Mouse (Mus musculus): ENCODE data around the gene Zic2.
"Not testable (repeated sequence)": the region's sequence is repeated elsewhere in the genome, so short reads cannot be mapped to it uniquely, and the experiment has no call there.

The Zic2 gene

GRCm38 (mm10) chr14:122461966-122462365 lies 13.3 kb upstream of the Zic2 start:
- no peak for DNase-seq (ENCODE audit: low read depth, low spot score)

- no peak for DNase-seq (ENCODE audit: low read depth, low spot score)
Measured at GRCm38 (mm10) chr14:122462689-122463079, 12.6 kb upstream of the Zic2 start.

- no peak for DNase-seq (ENCODE audit: low read depth, low spot score)
Measured at GRCm38 (mm10) chr14:122463080-122463691, 12.0 kb upstream of the Zic2 start.

DNA sequence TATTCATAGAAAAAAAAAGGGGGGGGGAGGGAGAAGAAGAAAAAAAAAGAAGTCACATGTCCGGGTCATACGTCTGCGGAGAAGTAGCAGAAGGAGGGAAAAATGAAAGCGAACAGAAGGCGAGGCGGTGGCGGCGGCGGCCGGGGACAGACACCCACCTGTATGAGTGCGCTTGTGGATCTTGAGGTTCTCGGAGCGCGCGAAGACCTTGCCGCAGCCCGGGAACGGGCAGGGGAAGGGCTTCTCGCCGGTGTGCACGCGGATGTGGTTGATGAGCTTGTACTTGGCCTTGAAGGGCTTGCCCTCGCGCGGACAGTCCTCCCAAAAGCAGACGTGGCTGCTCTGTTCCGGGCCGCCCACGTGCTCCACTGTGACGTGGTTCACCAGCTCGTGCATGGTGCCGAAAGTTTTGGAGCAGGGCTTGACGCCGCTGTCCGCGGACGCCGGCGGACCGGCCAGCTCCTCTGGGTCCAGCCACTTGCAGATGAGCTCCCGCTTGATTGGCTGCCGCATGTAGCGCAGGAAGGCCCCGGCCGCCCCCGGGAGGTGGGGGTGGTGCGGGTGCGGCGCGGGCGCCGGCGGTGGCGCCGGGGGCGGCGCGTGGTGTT lies 11.4 kb upstream of the Zic2 start:
- DNase-seq (ENCODE audit: low read depth, low spot score) = not testable (repeated sequence)

DNA sequence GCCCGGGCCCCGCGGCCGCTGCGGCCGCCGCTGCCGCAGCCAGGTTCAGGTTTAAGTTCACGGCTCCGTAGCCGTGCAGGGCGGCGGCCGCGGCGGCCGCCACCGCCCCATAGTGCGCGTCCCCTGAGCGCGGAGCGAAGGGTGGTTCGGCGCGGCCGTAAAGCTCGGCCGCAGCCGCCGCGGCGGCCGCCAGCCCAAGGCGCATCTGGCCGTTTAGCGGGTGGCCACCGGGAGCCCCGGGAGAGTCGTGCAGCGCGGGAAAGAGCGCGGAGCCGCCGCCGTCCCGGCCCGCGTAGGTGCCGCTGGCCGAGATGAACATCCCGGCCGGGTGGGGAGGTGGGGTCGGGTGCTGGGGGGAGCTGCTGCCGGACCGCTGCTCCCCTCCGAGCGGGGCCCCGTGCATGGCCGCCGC lies 10.9 kb upstream of the Zic2 start:
- DNase-seq (ENCODE audit: low read depth, low spot score) = no peak

DNA sequence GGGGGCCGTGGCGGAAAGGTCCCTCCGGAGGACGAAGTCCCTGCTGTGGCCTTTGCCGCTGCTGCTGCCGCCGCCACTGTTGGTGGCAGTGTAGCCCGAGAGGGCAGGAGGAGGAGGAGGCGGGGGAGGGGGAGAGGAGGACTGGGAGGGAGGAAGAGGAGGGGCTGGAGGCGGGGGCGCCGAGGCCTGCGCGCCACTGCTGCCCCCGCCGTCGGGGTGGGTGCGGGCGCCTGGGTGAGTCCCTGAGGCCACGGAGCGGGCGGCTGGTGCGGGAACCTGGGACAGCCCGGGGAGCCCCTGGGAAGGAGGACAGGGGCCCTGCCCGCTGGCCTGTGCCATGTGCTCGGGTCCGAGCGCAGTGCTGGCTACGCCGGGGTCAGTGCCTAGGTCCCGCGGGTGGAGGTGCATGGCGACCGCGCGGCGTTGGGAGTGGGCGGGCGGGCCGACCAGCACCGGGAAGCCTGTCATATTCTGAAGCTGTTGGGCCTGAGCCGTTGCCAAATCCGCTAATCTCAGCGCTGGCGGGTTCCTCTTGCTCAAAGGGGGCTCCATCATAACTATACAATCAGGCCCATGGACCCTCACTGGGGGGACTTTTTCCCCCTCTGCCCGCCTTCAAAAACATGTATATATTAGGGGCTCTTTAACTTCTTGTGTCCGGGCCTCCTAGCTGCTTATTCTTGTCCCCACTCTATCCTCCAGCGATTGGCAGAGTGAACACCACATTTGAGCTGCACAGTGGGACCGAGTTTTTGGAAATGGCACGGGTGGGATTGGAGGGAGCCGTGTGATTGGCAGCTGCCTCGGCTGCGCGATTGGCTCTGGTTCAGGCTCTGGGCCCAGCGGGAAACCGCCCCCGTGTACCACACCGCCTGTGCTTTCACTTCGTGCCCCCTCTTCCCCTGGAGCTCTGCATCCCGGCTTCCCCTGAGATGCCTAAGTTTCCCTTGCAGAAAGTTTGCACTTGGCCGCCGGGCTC lies 10.2 kb upstream of the Zic2 start, which contains the start of gene Zic5:
Gene Zic5 (minus strand): TSS at position 915 of the 979 bp plus-strand sequence.
- no peak for DNase-seq (ENCODE audit: low read depth, low spot score)

DNA sequence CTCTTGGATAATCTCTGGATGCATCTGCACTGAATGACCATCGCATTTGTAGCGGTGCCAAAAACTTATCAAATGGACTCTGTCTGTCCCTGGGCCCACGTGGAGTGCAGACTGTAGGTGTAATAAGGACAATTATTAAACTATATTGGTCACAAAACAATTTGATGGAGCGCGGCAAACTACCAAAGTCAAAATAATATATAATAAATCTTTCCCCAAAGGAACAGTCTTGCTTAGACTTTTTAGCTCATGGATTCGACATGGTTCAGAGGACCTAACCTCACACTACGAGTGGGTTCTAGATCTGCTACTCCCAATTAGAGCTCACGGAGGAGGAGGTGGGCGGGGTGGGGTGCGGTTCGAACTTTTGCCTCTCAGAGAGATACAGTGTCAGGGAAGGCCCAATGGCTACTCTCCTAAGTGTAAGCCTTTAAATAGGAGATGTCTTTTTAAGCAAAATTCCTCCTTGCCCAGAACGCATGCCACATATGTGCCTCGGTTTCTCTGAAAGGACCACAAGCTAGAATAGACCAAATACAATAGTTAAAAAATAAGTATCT lies 9.2 kb upstream of the Zic2 start:
- no peak for DNase-seq (ENCODE audit: low read depth, low spot score)

- DNase-seq (ENCODE audit: low read depth, low spot score) = no peak
Measured at GRCm38 (mm10) chr14:122466756-122467362, 8.4 kb upstream of the Zic2 start.

DNA sequence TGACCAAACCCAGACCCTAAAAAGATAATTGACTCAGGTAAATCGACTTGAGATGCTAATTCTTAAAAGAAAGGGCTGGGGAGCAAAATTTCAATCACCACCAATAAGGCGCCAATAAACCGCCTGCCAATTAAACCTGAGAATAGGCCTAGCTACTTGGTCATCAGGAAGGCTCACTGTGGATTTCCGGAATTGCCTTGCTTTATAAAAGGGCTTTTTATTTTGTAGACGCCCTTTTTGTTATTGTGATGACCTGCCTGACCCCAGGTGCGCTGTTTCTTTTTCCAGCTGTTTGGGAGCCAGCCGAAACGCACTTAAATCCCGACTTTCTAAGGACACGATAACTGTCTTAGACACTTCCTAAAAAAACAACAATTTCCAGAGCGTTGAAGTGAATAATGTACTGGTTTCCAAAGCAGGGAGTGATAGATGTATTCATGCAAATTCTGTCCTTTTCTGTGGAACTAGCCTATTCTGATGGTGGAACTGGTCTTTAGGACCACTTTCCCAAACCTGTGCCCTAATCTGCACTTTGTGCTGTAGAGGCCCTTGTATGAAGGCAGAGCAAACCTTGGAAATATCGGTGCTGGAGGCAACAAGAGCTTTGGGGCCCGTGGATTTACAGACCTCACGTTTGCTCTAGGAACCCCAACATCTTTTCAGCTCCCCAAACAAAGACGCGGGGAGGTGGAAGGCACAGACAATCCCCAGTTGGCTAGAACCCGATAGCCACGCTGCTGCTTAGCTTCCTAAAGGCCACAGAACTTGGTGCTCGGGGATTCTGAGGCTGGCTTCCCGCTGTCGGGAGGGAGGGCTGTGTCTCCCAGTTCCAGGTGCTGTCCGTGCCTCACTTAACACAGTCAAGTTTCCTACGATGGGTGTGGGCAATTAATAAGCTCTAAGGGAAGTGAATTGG lies 7.1 kb upstream of the Zic2 start:
- no peak for DNase-seq (ENCODE audit: low read depth, low spot score)

GRCm38 (mm10) chr14:122468971-122469755 lies 6.1 kb upstream of the Zic2 start:
- DNase-seq (ENCODE audit: low read depth, low spot score) = no peak

GRCm38 (mm10) chr14:122471449-122472085 lies 3.7 kb upstream of the Zic2 start:
- DNase-seq (ENCODE audit: low read depth, low spot score) = no peak

- no peak for DNase-seq (ENCODE audit: low read depth, low spot score)
Measured at GRCm38 (mm10) chr14:122472161-122472560, 3.1 kb upstream of the Zic2 start.

- no peak for DNase-seq (ENCODE audit: low read depth, low spot score)
Measured at GRCm38 (mm10) chr14:122472647-122473046, 2.6 kb upstream of the Zic2 start.

GRCm38 (mm10) chr14:122473211-122473751 lies 2.0 kb upstream of the Zic2 start:
- DNase-seq (ENCODE audit: low read depth, low spot score) = no peak

DNA sequence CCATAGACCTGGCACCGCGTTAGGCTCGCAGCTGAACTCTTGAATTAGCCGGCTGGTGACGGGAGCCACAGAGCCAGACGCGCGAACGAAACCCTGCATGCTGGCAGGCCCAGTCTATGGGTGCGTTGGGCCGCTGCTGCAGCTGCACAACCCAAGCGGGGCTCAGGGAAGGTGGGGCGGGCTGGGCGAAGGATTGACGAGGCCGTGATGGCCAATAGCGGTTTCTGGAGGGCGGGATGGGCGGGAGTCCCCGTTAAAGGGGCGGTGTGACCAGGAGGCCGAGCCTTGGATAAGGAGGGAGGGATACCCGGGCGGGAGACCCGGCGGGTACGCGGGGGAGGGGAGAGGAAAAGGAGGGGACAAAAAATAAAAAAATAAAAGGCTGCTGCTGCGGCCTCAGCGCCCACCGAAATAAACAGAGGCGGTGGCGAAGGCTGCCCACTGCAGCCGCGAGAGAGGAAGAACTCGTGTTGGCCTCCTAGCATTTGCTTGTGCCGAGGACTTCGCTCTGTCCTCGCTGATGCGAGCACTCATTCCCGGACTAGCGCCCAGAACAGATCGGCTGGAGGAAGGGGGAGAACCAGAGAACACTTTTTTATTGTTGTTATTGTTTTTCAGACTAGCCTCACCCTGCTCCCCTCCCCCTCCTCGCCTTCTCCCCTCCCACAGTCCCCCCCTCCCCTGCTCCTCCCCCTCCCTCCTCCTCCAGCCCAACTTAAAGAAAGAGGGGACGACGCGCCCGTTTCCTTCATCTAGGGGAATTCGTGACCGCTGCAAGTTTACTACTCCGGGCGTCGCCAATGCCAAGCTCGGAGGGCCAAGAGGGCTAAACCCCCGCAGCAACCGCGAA lies 969 bp upstream of the Zic2 start:
- DNase-seq (ENCODE audit: low read depth, low spot score) = no peak

DNA sequence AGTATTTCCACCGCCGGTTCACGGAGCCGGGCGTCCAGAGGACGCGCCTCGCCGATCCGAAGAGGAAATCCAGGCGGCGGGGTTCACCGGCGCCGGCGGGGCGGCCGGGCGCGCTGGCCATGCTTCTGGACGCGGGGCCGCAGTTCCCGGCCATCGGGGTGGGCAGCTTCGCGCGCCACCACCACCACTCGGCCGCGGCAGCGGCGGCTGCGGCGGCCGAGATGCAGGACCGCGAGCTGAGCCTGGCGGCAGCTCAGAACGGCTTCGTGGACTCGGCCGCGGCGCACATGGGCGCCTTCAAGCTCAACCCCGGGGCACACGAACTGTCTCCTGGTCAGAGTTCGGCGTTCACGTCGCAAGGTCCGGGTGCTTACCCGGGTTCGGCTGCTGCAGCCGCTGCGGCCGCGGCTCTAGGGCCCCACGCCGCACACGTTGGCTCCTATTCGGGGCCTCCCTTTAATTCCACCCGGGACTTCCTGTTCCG lies 364 bp downstream of the Zic2 start:
- no peak for DNase-seq (ENCODE audit: low read depth, low spot score)

- no peak for DNase-seq (ENCODE audit: low read depth, low spot score)
Measured at GRCm38 (mm10) chr14:122476041-122476821, 996 bp downstream of the Zic2 start.
